Mouse (Mus musculus) hindbrain, embryonic 16.5 days (tissue): Measurements from ENCODE around the gene Zfp428. TPM values are rescaled to one million over a fixed set of nuclear protein-coding genes. Genes with fewer than 3 reads are reported as not detected.

Experiments used
- polyA plus RNA-seq: library from polyadenylated mRNA; unstranded; fragments of >200 nt; fragmentation: Nextera tagmentation; extraction: Ambion mirVana; gene quantifications from 2 replicates; pipeline ENCODE4 v1.2.1, GENCODE M21; 2015

The Zfp428 gene
- polyA plus RNA-seq, 1 experiment from 2014 or later = 272 TPM

Other genes with a start within 250 kb of the Zfp428 start
- 6.4 and 8.2 TPM in 2 replicates for gene Zfp93, start 236.6 kb upstream of the Zfp428 start, polyA plus RNA-seq
- gene Zfp61, start 205.8 kb upstream of the Zfp428 start, polyA plus RNA-seq = 41.4 and 42.1 TPM in 2 replicates
- 19.2 and 19.8 TPM in 2 replicates for gene Zfp94, start 190.3 kb upstream of the Zfp428 start, polyA plus RNA-seq
- gene Tescl, start 173.1 kb upstream of the Zfp428 start, polyA plus RNA-seq = 0.25 and 0.44 TPM in 2 replicates
- gene Lypd5, start 157.8 kb upstream of the Zfp428 start, polyA plus RNA-seq = not detected in 2 replicates
- gene Kcnn4, start 136.7 kb upstream of the Zfp428 start, polyA plus RNA-seq = 2.5 and 3.2 TPM in 2 replicates
- 38.2 and 38.9 TPM in 2 replicates for gene Smg9, start 107.4 kb upstream of the Zfp428 start, polyA plus RNA-seq
- not detected in 2 replicates for gene Irgc1, start 54.7 kb upstream of the Zfp428 start, polyA plus RNA-seq
- gene Plaur, start 44.5 kb upstream of the Zfp428 start, polyA plus RNA-seq = 1.8 and 2.2 TPM in 2 replicates
- gene Cadm4, start 25.0 kb upstream of the Zfp428 start, polyA plus RNA-seq = 47.0 and 68.0 TPM in 2 replicates
- gene AC161166.1, start 5.4 kb downstream of the Zfp428 start, polyA plus RNA-seq = 1.0 and 1.1 TPM in 2 replicates
- 19.2 and 24.7 TPM in 2 replicates for gene Irgq, start 23.7 kb downstream of the Zfp428 start, polyA plus RNA-seq
- gene Pinlyp, start 39.1 kb downstream of the Zfp428 start, polyA plus RNA-seq = not detected in 2 replicates
- gene Xrcc1, start 39.3 kb downstream of the Zfp428 start, polyA plus RNA-seq = 63.8 and 74.3 TPM in 2 replicates
- 29.1 and 30.9 TPM in 2 replicates for gene Ethe1, start 80.5 kb downstream of the Zfp428 start, polyA plus RNA-seq
- gene Zfp575, start 80.6 kb downstream of the Zfp428 start, polyA plus RNA-seq = 17.1 and 17.7 TPM in 2 replicates
- gene Phldb3, start 103.8 kb downstream of the Zfp428 start, polyA plus RNA-seq = not detected in 2 replicates
- 0.76 and 0.78 TPM in 2 replicates for gene Lypd3, start 129.5 kb downstream of the Zfp428 start, polyA plus RNA-seq
- gene Tex101, start 169.7 kb downstream of the Zfp428 start, polyA plus RNA-seq = not detected in 2 replicates
- gene BC049730, start 202.2 kb downstream of the Zfp428 start, polyA plus RNA-seq = not detected in 2 replicates
- gene Gm4763, start 219.9 kb downstream of the Zfp428 start, polyA plus RNA-seq = not detected in 2 replicates